Mouse (Mus musculus): ENCODE results near the gene Snrpa1.

DNA sequence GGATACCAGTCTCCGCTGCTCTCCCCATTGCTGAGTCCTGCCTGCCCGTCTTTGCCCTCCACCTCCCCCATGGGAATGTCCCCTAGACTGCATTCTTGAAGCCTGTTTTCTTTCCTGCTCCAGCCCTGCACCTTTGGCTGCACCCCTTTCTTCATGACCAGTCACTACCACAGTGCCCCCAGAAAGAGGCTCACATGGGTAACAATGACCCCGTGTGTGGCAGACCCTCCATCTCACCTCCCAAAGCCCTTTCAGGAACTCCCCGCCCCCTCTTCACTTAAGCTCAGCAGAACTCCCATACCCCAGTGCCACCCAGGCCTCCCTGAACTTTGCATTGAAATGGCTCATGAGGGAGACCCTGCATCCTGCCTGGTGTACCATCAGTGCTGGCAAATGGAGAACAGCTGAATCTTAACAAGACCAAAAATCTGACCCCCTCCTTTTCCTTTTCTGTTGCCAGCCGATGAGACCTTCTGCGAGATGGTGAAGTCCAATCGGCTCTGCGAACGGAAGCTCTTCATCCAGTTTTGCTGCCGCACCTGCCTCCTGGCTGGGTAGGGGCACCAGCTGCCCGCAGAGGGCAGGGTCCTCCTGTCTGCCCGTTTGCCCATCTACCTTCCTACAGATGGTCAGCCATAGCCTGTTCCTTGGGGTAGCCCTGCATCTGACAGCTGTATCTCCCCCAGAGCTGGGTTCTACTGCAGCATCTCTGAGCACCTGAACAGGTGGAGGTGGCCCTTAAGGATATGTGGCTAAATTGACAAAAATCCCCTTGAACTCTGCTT lies 10.2 kb upstream of the Snrpa1 start:
- TF ChIP-seq GATA1 (IDR thresholded peaks at IDR 0.05; ENCODE audit: borderline replicate concordance, low read length): no peak
- no peak for TF ChIP-seq CTCF (IDR thresholded peaks at IDR 0.05; ENCODE audit: low read depth, low read length)
- TF ChIP-seq POLR2AphosphoS5 (IDR thresholded peaks at IDR 0.05; ENCODE audit: insufficient replicate concordance, low read depth, low read length): no peak
- no peak for TF ChIP-seq GATA2 (IDR thresholded peaks at IDR 0.05; ENCODE audit: borderline replicate concordance, low read depth, low read length)
- no peak for TF ChIP-seq TAL1 (conservative IDR thresholded peaks at IDR 0.05; ENCODE audit: low read depth, low read length)
